Mouse (Mus musculus) brain, adult 2 months (tissue): ENCODE data around the gene Gnl2.
A peak's percentile ranks its signal among the peaks of the same experiment; 100 is the strongest.

Source experiments
- DNase-seq: peaks from one replicate; pipeline ENCODE4 v3.0.0; 2011; ENCODE audit warnings: low read depth, low spot score

Gene Gnl2

GRCm38 (mm10) chr4:125002978-125003377 is 13.4 kb upstream of the Gnl2 start:
- no peak for DNase-seq

- DNase-seq: no peak
Observed at GRCm38 (mm10) chr4:125004886-125005285, 11.5 kb upstream of the Gnl2 start.

DNA sequence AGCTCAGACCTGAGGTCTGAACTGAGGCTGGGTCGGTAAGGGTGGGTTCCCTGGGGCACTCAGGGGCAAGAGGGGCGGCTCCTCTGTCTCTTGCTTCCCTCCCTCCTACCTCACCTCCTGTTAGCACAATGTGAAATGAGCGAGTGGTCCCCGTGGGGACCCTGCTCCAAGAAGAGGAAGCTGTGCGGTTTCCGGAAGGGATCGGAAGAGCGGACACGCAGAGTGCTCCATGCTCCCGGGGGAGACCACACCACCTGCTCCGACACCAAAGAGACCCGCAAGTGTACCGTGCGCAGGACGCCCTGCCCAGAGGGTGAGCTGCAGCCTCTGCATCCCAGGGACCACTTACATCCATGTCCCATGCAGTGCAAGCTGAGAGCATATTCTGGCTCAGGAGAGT is 8.9 kb upstream of the Gnl2 start:
- DNase-seq: no peak

GRCm38 (mm10) chr4:125008220-125008619 is 8.2 kb upstream of the Gnl2 start:
- DNase-seq: no peak

DNA sequence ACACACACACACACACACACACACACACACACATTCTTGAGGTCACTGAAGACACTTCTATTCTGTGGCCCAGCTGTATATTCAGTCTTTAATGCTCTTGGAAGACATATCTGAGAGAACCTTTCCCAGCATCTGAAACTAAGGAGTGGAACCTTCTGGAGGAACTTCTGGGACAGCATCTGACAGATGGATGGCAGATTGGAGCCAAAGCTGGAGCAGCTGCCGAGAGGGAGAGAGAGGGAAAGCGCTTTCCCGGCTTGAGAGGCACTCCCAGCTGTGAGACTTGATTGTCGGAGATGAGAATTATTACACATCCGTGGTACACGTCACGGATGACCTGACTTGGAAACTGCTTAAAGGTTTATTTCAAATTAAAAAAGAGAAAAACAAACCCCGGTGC is 7.7 kb upstream of the Gnl2 start:
- DNase-seq: peak; percentile 63

- no peak for DNase-seq
Observed at GRCm38 (mm10) chr4:125017431-125017830, 1.0 kb downstream of the Gnl2 start.

DNA sequence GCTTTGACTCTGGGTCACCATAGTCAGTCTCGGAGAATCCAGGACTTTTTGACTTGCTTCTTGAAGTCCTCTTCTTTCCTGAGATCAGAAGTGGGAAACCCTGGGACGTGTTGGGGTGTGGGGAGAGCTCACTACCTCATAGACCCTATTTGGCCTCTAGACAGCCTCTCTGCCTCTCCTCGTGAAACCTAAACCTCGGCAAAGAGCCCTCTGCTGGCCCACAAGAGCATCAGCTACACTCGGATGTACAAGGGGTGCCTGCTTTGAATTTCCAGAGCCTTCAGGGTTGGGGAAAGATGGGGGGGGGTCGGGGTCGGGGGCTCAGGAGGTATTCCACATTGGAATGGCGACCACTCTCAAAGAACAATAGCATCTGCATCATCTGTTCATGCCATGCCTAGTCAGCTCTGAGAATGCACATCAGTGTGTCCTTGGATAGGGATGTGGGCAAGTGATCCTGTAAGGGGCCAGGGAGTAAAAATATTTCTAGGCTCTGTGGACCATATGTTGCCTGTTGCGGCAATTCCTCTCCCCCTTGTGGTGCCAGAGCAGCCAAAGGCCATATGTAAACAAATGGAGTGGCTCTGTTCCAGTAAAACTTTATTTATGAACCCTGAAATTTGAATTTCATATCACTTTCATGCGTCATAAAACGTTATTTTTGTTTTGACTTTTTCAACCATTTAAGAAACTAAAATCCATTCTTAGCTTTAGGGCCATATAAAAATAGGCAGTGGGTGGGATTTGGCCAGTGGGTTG is 4.6 kb downstream of the Gnl2 start:
- peak; percentile 55 for DNase-seq

GRCm38 (mm10) chr4:125029891-125030614 is 13.7 kb downstream of the Gnl2 start:
- peak; percentile 98 for DNase-seq

GRCm38 (mm10) chr4:125034341-125034740 is 18.0 kb downstream of the Gnl2 start:
- DNase-seq: no peak

- no peak for DNase-seq
Observed at GRCm38 (mm10) chr4:125044454-125044853, 28.1 kb downstream of the Gnl2 start.

DNA sequence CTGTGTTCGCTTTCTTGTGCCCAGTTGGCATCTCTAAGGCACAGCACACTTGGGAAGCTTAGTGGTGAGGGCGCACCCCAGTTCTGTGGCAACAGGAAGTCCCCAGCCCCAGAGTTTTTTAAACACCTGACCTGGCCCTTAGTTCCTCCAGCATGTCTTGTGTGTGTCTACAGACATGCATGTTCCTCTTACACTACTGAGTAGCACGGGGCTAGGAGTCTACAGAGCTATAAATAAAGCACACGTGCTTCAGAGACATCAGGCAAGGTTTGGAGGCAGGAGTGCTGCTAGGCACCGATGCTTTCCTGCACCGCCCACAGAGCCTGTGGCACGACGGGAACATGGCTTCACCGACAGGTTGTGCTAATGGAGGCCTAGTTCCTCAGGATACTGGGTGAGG is 39.0 kb downstream of the Gnl2 start:
- peak; percentile 64 for DNase-seq

GRCm38 (mm10) chr4:125056476-125056875 is 40.1 kb downstream of the Gnl2 start:
- DNase-seq: no peak

DNA sequence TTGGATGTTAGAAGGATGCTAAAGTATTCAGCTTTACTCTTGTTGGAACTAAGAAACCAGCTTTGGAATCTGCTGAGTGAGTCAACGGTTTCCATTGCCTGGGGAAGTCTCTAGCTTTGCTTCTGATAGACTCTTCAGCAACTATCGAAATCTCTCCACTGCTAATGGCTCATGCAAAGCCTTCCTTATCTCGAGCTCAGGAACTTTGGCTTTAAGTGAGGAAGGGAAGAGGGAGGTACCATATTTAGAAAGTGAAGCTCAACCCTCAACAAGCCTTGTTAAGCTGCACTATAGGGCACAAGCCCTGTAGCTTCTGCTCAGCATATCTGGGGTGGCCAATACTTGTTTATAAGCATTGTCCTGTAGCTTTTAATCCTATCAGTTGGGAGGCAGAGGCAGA is 40.9 kb downstream of the Gnl2 start:
- DNase-seq: no peak

- no peak for DNase-seq
Observed at GRCm38 (mm10) chr4:125058033-125058432, 41.6 kb downstream of the Gnl2 start.

GRCm38 (mm10) chr4:125059025-125059424 is 42.6 kb downstream of the Gnl2 start:
- DNase-seq: peak; percentile 72

- no peak for DNase-seq
Observed at GRCm38 (mm10) chr4:125063829-125064228, 47.4 kb downstream of the Gnl2 start.

GRCm38 (mm10) chr4:125065517-125066307 is 49.3 kb downstream of the Gnl2 start, which contains the start of gene Dnali1:
Gene Dnali1, minus strand, starts transcription at chr4:125065703.
- DNase-seq: peak; percentile 56

- peak; percentile 97 for DNase-seq
Observed at GRCm38 (mm10) chr4:125066490-125067370, 50.3 kb downstream of the Gnl2 start, which contains the start of gene Snip1. Gene Snip1, plus strand, starts transcription at chr4:125066672.

- no peak for DNase-seq
Observed at GRCm38 (mm10) chr4:125077700-125078099, 61.3 kb downstream of the Gnl2 start.

GRCm38 (mm10) chr4:125078698-125079097 is 62.3 kb downstream of the Gnl2 start:
- no peak for DNase-seq
